Mouse (Mus musculus): ENCODE results near the gene Tmtc3. TPM values are rescaled to one million over a fixed set of nuclear protein-coding genes. Genes with fewer than 3 reads are reported as not detected.
"Not testable (repeated sequence)": the region's sequence is repeated elsewhere in the genome, so short reads cannot be mapped to it uniquely, and the experiment has no call there.

Tmtc3 gene
- 10 to 100 TPM; 15.1 to 16.7 TPM for total RNA-seq (2021)
- long read RNA-seq, experiment 1: 0 reads
- long read RNA-seq, experiment 2, full-length matches to known transcripts: 1 of 3 reads
- long read RNA-seq, experiment 2, partial matches to known transcripts: 0 of 3 reads
- long read RNA-seq, experiment 2, other reads (novel, unspliced or antisense): 2 of 3 reads

DNA sequence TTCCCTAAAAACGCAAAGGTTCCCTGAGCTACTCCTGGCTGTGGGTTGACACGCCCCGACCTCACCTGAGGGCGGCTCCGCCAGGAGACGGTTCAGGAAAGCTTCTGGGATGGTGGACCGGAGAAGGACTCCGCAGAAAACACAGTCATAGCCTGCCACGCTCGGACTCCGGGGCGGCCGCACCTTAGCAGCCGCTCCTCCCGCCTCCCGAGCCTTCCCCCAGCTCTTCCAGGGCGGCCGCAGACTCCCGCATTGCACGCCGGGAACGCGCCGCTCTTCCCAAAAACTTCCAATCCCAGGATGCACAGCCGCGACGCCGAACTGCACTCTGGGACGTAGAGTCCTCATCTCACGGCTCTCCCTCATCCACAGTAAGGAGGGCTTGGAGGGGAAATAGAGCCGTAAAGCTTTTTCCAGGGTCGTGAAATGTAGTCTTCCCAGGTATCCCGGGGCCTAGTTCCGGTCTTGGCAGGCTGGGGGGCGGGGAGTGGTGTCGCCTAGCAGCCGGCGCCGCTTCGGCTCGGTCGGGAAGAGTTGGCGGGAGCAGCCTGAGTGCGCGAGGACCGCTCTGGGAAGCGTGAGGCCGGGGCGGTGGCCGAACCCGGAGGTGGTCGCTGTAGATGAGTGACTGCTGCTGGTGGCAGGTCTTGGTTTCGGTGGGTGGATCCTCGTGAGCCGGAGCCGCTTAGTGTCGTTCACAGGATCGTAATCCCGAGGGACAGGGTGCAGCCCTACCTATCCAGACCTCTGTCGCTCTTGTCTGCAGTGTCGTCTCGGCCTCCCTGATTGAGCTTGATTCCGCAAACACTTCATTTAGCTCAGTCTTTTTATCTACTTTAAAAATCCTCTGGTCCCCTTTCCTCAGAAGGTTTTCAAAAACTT is at the start of gene Tmtc3, which contains the start of gene Cep290:
Gene Tmtc3, minus strand, starts transcription at position 254 of the 882 bp plus-strand sequence.
Gene Cep290, plus strand, starts transcription at position 462 of the 882 bp plus-strand sequence.
- peak; percentile 79 to 90 for DNase-seq (ENCODE audit: low spot score in 2 of 2)

DNA sequence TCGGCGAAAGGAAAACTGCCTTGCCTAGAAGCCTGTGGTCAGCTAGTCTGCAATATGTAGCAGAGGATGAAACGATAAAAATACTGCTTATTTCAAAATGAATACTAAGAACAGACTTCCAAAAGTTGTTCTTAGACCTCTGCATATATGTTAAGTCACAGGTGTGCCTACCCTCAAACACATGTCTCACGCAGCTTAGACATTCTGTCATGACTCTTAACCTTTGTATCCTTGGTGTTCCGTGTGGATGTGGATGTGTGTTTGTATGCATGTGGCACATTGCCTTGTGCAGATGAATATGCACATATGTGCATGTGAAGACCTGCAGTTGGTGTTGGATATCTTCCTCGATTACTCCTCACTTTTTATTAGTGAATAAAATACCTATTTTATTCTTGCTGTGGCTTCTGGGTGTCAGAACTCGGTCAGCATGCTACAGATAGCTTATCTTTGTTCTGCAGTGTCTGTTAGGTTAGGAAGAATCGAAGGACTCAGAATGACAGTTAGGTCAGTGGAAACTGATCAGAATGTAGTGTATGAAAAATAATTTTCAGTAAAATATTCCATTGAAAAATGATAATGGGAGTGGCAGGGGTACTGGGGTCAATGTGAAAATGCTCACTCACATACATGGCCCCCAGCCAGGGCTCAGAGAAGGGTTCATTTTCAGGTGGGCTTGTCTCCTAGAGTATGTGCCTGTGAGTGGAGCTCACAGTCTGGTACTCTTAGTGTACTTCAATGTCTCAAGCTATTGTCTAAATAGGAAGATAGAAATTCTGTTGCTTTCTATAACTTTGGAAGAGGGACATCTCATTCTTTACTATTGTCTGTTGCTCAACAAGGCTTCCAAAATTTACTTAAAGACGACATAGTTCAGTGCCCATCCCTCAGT is 37.6 kb upstream of the Tmtc3 start:
- DNase-seq (ENCODE audit: low spot score in 2 of 2): no peak

DNA sequence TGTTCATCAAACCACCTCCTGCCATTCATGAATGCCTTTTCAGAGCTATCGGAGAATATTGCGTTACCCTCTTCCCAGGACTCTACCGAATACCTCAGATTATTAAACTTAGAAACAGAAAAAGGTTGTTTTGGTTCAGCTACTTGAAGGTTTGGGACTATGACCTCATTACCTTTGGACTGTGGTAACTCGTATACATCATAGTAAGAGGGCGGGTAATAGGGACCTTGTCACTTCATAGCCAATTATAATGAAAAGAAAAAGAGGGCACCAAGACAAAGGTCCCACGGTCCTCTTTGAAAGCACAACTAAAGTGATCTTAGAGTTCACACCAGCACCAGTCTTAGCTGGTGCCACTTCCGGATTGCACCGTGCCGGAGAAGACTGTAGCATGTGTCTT is 35.2 kb upstream of the Tmtc3 start:
- DNase-seq (ENCODE audit: low spot score in 2 of 2): no peak

DNA sequence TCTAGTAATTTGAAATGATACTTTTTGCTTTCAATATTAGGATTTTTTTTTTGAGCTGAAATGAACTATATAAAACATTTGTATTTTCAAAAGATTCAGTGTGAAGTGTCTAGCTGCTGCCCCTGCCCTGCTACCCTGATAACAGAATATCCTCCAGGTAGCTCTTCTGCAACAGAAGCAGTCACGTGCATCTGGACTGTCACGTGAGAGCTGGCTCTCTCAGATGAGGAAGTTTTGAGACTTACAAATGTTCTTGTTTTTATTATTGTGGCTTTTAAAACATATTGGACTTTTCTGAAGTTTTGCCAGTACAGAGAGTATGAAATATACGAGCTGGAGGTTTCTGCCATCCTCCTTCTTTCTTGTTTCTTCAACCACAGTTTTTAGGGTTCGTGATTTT is 34.5 kb upstream of the Tmtc3 start:
- DNase-seq (ENCODE audit: low spot score in 2 of 2): no peak

DNA sequence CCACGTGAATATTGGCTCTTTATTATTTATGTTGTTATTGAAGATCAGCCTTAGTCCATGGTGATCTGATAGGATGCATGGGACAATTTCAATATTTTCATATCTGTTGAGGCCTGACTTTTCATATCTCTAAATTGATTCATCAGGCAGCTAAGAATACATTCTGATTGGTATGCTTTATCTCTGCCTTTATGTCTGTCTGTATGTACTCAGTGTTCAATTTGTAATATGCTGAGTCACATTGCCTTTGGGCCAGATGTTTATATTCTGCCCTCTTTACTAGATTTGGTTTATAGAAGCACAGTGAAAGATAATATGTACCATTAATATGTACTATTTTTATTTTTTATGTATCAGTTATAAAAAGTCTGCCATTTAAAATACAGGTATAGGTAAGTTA is 21.0 kb upstream of the Tmtc3 start:
- DNase-seq (ENCODE audit: low spot score in 2 of 2): no peak

DNA sequence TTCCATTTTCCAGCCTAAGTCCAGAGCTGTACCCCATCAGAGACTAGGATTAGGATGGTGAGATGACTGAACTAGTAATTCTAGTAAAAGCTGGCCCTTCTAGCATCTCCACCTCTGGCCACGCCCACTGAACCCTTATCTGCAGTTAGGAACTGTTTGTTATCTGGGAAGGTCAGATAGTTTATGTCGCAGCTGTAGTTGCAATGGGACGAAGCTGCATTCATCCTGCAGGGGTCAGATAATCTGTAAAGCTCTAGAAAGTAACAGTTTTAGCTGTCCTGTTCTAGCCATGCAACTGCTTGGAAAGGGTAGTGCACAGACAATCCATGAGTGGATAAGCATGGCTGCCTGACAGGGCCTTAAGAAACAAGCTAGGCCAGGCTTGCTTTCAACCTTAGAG is 11.2 kb upstream of the Tmtc3 start:
- DNase-seq (ENCODE audit: low spot score in 2 of 2): no peak

DNA sequence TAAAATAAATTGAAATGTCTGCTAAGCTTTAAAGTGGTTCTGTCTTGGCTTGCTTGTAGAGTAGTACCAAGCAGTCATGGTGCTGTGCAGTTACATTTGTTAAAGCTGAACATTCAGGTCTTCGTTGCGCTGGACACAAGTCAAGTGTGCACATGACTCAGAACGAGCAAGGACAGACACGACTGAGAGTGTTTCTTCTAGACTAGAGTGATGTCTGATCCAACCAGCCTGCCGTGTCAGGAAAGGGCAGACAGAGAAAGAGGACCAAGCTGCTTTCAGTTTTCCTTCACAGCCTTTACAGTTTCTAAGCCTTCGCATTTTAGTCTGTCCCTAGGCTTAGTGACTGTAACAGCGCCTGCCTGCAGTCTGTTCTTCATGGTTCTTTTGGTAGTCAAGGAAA is 4.8 kb upstream of the Tmtc3 start:
- DNase-seq (ENCODE audit: low spot score in 2 of 2): no peak

DNA sequence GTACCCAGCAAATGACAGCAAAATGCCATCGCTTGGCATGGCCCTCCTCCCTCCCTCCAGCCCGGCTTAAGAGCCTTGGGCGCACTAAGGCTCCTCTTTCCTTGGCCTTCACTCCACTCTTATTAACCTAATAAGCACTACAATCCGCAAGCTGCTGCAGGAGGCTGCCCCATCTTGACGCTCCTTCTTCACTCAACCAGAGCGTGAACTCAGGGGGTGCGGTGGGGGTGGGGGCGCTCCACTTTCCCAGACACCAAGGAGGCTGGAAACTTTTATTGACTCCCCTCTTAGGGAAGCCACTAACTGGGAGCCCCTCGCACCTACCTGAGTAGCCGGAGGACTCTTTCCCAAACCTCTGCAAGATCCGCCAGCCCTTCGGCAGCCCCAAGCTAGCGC is 451 bp downstream of the Tmtc3 start:
- DNase-seq (ENCODE audit: low spot score in 2 of 2): no peak

DNA sequence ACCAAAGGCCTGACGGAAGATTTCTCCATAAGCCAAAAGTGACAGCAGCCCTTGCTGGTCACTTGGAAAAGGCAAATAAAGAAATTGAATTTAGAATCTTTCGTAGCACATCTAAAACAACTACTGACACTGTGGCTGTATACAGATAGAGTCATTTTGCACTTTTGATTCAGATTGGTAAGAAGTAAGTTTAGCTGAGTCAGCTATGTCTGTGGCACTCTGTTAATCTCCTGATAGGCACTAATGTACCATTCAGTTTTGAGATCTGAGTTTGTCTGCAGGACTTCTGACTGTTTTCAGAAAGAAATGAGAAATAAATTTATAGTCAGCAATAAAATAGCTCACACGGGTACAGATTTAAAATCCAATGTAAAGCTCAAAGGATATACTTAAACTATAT is 7.6 kb downstream of the Tmtc3 start:
- no peak for DNase-seq (ENCODE audit: low spot score in 2 of 2)

DNA sequence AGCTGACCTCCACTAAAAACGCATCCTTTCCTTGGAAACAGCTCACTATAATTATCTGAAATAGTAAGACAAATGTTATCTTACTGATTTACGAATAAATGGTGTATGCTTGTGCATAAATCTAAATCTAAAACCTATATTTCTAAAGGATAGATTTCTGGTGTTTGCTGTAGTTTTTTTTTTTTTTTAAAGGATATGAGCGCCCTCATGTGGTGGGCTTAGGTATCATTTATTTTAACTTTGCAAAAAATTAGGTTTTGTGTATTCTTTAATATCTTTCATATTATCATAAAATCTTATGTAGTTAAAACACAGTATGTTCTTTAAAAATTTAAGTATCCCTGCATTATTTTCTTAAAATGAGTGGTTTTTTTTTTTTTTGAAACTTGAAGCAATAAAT is 12.1 kb downstream of the Tmtc3 start:
- DNase-seq (ENCODE audit: low spot score in 2 of 2): no peak

DNA sequence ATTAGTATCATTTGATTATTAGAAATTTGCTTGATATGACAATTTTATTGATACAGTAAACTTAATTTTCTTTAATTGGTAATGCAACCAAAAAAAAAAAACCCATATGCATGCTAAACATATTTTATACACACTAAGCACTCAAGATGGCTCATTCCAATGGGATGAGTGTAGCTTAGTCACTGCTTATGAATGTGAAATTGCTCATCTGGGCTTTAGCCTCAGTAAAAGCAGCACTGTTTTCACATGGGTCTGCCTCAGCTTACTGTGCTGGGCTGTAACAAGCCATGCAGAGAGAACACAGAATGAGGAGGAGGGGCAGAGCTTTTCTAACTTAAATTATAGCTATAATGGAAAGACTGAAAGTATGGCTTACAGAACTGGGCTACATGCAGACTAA is 26.6 kb downstream of the Tmtc3 start:
- DNase-seq (ENCODE audit: low spot score in 2 of 2): no peak

DNA sequence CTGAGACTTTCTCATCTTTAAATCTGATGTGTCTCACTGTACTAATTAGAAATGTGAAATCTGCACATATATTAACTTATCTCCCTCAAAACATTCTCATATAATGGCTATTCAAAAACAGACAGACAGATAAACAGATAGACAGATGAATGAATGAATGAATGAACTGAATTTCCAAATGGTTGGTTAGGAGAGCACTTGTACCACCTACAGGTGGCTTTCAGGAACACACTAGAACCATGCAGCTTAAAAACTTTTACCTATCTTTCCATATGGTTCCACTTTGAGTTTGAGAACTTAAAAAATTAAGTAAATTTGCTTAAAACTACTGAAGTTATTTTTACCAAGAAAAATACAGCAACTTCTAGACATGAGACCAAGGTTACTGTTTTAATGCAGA is 37.8 kb downstream of the Tmtc3 start:
- DNase-seq (ENCODE audit: low spot score in 2 of 2): no peak

DNA sequence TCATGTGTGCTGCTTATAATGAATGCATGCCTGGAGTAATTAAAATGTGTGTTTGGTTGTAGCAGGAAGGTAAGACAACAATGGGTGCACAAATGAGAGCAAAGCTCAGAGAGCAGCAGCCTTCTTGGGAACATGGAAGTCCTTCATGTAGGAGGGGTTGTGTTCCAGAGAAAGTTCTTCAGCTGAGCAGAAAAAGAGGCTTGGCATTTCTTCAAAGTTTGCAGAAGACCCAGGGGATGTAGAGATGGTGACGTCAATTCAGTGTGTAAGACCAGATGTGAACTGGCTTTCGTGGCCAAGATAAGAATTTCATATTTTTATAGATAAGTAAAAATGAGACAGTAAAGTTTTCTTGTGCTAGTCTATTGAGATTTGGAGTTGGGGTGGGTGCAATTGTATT is 59.6 kb downstream of the Tmtc3 start:
- DNase-seq (ENCODE audit: low spot score in 2 of 2): no peak

DNA sequence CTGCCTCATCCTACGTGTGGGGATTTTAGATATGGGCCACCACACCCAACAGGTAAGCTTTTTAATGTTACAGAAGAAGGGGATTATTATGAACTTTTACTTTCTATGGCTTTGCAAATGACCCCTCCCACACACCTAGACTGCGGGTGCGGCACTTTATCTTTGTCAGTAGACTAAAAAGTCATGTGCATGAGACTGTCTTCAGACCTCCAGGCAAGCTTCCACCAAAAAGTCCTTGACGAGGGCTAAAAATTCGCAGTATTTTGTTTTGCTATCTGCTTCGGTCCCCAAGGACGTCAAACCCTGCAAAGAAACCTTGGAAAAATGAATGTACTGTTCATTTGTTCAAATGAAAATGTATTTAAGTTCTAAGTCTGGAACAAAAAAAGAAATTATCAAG is 71.6 kb downstream of the Tmtc3 start:
- DNase-seq (ENCODE audit: low spot score in 2 of 2): no peak

DNA sequence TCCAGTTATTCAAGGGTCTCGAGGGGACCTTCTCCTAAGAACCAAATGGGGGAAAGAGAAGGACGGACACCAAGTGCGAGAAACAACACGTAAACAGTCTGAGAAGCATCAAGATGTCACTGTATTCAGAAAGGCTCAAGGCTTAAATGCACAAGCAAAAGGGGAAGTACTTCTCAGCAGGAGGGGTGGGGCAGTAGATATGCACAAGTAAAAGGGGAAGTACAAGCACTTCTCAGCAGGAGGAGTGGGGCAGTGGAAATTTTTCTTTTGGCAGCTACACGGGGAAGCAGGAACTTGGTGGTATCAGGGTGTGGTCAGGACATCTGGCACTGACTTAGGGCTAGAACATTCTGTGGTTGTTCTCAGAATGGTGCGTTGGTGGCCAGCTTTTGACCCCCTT is 84.8 kb downstream of the Tmtc3 start:
- DNase-seq (ENCODE audit: low spot score in 2 of 2): not testable (repeated sequence)

Other genes starting within 250 kb of the Tmtc3 start
- gene Gm4301, start 151.7 kb downstream of the Tmtc3 start, total RNA-seq (2021): not detected
- not detected for gene Gm4302, start 146.5 kb downstream of the Tmtc3 start, total RNA-seq (2021)
- not detected for gene Gm4303, start 141.4 kb downstream of the Tmtc3 start, total RNA-seq (2021)
- not detected for gene Gm4305, start 136.3 kb downstream of the Tmtc3 start, total RNA-seq (2021)
- gene Gm4307, start 126.0 kb downstream of the Tmtc3 start, total RNA-seq (2021): not detected
- gene Gm4312, start 104.8 kb downstream of the Tmtc3 start, total RNA-seq (2021): not detected
- gene Cep290, start 208 bp upstream of the Tmtc3 start, total RNA-seq (2021): 1 to 10 TPM; 4.6 to 5.3 TPM
- gene 4930430F08Rik, start 103.1 kb upstream of the Tmtc3 start, total RNA-seq (2021): 1 to 10 TPM; 9.9 TPM
- gene 1700017N19Rik, start 103.1 kb upstream of the Tmtc3 start, total RNA-seq (2021): not detected

Measured in gastrocnemius, postnatal 4 days (tissue).